Mouse (Mus musculus) kidney, adult 9 months (tissue): ENCODE measurements at regions not wholly inside any gene's neighbourhood (a gene's known extent, or its start where the extent isn't known, plus 50 kb on each side); places are given as distances from the start of the nearest gene placed in this dataset.

Experiments
- DNase-seq: peaks from one replicate; pipeline ENCODE4 v3.0.0; 2022

DNA sequence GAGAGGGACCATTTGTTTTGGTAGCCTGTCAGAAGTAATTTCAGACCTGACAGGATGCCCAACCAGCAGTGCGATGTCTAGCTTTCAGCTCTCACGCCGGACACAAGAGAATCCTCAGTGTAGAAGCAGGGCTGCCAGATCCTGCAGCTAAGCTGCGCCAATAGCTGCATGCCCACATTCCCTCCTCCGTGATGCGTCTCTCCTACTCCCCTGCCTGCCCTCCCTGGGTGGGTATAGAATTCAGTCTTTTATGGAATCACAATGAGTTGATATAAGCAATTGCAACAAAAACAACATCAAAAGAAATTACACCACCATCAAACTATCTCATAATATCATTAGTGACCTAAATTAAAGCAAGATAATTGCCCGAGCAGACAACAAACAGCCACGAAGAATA is 587.1 kb downstream of the Ofcc1 start:
- no peak for DNase-seq

DNA sequence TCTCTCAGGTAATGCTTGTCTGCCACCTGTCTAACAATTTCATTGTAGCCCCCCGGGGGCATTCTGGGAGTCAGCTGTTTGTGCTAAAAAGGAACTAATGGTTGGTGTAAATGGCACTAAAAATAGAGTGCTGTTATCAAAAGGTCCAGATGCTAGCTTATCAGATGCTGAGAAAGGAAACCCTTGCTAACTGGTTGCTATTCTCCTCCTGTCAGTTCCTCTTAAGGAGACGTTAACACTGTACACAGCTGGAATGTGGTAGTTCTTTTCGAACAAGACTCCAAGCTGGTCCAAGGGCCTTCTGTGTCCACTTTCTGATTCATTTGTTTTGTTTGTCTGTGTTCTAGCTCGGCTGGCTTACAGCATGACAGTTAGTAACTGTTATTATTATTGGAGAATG is 592.0 kb downstream of the Ofcc1 start:
- no peak for DNase-seq

DNA sequence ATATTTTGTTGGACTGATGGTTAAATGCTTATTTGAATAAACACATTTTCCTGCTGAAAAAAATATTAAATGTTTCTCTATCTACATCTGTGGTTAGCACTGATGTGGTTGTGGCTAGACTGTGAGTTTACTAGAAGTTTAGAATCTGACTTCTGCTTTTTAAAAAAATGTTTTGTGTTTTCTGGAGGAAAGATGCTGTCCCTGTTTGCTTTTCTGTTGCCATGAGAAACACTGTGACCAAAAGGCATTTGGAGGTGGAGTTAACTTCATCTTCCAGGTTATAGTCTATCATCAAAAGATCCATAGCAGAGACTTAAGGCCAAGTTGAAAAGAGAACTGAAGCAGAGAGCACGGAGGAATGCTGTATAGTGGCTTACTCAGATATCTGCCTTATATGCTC is 594.4 kb downstream of the Ofcc1 start:
- no peak for DNase-seq
